Mouse (Mus musculus): ENCODE measurements around the gene 1700080E11Rik. TPM values are rescaled to one million over a fixed set of nuclear protein-coding genes. Genes with fewer than 3 reads are reported as not detected.

The 1700080E11Rik gene
- polyA plus RNA-seq (2015; fragmentation: Nextera tagmentation; extraction: Ambion mirVana) = not detected in 2 replicates

DNA sequence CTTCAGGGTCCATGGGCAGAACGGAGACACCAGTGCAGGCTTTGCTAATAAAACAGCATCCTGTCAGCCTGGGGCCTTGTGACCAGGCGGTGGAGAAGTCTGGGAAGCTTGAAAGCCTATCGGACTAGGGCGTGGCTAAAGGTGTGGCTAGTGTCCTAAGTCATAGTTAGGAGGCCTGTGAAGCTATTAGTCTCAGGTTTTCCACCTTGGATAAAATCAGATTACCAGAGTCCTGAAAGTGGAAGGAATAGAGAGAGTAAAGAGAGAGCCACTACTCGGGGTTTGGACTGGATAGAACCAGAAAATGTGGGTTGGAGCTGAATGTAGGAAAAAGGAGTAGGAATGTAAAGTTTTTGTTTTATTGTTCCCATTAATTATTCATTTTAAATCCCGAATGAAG, at the start of gene 1700080E11Rik:
Gene 1700080E11Rik, minus strand, starts transcription at position 101 of the 400 bp plus-strand sequence.

DNA sequence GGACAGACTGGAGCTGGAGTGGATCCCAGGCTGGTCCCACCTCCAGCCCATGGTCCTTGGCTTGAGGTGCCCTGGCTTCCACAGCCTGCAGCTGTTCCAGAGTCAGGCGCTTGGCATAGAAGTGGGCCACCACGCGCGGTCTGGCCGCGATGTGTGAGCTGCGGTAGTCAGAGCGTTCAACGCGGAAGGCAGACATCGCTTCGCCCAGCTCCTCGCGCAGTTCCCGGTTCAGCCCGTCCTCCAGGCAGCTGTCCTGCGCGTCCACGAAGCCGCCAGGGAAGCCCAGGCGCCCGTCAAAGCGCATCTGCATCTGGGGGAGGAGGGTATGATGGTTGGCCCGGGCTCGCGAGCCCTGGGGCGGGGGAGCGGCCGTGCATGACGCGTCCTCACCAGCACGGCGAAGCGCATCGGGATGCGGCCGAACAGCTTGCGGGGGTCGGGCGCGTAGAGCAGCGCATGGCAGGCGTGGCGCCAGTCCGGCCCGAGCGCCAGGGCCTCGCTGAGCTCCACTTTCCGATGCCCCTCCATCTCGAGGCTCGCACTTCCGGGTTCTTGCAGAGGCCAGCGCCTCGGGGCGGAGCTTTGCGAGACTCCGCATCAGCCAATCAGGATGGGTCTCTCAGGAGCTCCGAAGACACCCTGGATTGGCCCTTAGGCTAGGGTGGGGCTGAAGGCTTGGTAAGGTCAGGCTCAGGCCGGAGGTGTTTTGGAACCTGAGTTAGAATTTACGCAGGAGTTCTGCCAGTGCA, 13.5 kb downstream of the 1700080E11Rik start, which contains the start of gene Nudt16:
Gene Nudt16, minus strand, starts transcription at position 572 of the 749 bp plus-strand sequence.

Other genes starting within 250 kb of the 1700080E11Rik start
- gene Mrpl3, start 91.9 kb downstream of the 1700080E11Rik start, polyA plus RNA-seq (2015; fragmentation: Nextera tagmentation; extraction: Ambion mirVana) = 93.1 and 107 TPM in 2 replicates
- gene Nudt16, start 13.3 kb downstream of the 1700080E11Rik start, polyA plus RNA-seq (2015; fragmentation: Nextera tagmentation; extraction: Ambion mirVana) = 27.2 and 33.4 TPM in 2 replicates